Mouse (Mus musculus): Measurements from ENCODE around the gene Gm973. TPM values are rescaled to one million over a fixed set of nuclear protein-coding genes. Genes with fewer than 3 reads are reported as not detected.

Gm973 gene
- polyA plus RNA-seq (2012; rRNA removed): 9.8 and 11.5 TPM in 2 replicates

- no peak within 1 kb of the TSS for H3K4me3 ChIP-seq (ENCODE audit: insufficient read depth, low read length)
- TF ChIP-seq POLR2A (IDR thresholded peaks at IDR 0.05; ENCODE audit: extremely low read depth, insufficient read depth, low read length) (peak; percentile 38; the same call in 1 of the 2 replicates), CTCF (IDR thresholded peaks at IDR 0.05; ENCODE audit: extremely low read depth, insufficient read depth, low read length) (no peak)
- no peak within 1 kb of the TSS for H3K27ac ChIP-seq (ENCODE audit: insufficient read depth, low read length)
- H3K4me1 ChIP-seq (ENCODE audit: control insufficient read depth, insufficient read depth, low read length): no peaks in the 10 kb centered on the region
Observed at GRCm38 (mm10) chr1:59516026-59516917, at the start of gene Gm973. TSS of gene Gm973 (plus strand) at chr1:59516264.

DNA sequence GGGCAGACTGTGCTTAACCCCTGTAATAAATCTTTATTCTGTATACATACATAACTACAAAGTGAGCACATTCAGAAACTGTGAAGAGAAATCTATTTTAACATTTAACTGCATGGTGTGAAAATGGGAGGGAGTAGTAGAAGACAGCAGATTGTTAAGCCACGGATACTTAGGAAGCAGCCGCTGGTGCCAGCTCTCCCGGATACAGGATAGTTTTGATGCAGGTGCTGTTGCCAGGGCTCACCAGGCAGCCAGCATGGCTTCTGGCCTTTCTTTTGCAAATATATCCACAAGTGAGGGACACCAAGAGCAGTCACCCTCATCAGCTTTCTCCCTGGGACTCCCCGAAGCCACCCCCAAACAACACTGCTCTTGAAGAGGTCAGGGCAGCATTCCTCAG, 46.9 kb upstream of the Gm973 start:
- peaks cover 3% of the 10 kb centered on the region; the same call in 1 of the 2 replicates for H3K4me1 ChIP-seq (ENCODE audit: control insufficient read depth, insufficient read depth, low read length)
- H3K27ac ChIP-seq (ENCODE audit: insufficient read depth, low read length): no peak overlapping the region
- TF ChIP-seq POLR2A (IDR thresholded peaks at IDR 0.05; ENCODE audit: extremely low read depth, insufficient read depth, low read length) (no peak), CTCF (IDR thresholded peaks at IDR 0.05; ENCODE audit: extremely low read depth, insufficient read depth, low read length) (no peak)
- H3K4me3 ChIP-seq (ENCODE audit: insufficient read depth, low read length): no peak overlapping the region

GRCm38 (mm10) chr1:59470766-59471165, 45.3 kb upstream of the Gm973 start:
- Histone ChIP-seq H3K4me3 (ENCODE audit: insufficient read depth, low read length) (no peak overlapping the region), H3K27ac (ENCODE audit: insufficient read depth, low read length) (no peak overlapping the region), H3K4me1 (ENCODE audit: control insufficient read depth, insufficient read depth, low read length) (peaks cover 3% of the 10 kb centered on the region; the same call in 1 of the 2 replicates)
- TF ChIP-seq CTCF (IDR thresholded peaks at IDR 0.05; ENCODE audit: extremely low read depth, insufficient read depth, low read length) (no peak), POLR2A (IDR thresholded peaks at IDR 0.05; ENCODE audit: extremely low read depth, insufficient read depth, low read length) (no peak)

DNA sequence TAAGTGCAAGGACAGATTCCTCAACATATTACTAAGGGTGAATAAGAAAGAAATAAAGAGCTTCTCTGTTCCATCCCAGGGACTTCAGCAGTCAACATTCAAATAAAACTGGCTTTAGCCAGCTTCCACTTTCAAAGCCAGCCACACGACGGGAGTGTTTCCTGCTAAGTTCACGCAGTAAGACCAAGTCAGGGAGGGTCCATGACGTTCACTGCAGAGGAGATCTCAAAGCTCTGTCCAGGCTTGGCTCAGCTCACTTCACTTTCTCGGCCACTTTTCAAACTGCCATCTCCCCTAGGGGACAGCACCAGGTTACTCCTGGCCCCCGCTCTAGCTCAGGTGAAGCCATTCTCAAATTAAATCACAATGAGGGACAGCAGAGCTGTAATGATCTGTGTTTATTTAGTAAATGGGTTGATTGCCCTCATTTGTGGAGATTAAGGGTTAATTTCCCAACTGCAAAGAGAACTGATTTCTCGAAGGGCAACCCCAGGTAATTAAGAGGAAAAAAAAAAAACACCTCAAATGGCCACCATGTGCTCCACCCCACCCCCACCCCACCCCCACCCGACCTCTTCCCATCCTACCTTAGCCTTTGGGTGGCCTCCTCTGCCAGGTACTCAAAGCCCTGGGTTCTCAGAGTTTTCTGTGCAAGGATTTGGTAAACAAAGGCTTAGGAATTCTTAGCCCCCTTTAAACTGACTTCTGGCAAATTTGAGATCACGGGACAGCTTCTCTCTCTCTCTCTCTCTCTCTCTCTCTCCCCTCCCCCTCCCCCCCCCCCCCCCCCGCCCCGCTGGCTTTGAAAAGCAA, 43.5 kb upstream of the Gm973 start:
- TF ChIP-seq CTCF (IDR thresholded peaks at IDR 0.05; ENCODE audit: extremely low read depth, insufficient read depth, low read length): no peak
- TF ChIP-seq POLR2A (IDR thresholded peaks at IDR 0.05; ENCODE audit: extremely low read depth, insufficient read depth, low read length): no peak
- Histone ChIP-seq H3K4me3 (ENCODE audit: insufficient read depth, low read length) (no peak overlapping the region), H3K27ac (ENCODE audit: insufficient read depth, low read length) (no peak overlapping the region), H3K4me1 (ENCODE audit: control insufficient read depth, insufficient read depth, low read length) (peaks cover 3% of the 10 kb centered on the region; the same call in 1 of the 2 replicates)

GRCm38 (mm10) chr1:59473181-59473555, 42.9 kb upstream of the Gm973 start:
- TF ChIP-seq CTCF (IDR thresholded peaks at IDR 0.05; ENCODE audit: extremely low read depth, insufficient read depth, low read length) (no peak), POLR2A (IDR thresholded peaks at IDR 0.05; ENCODE audit: extremely low read depth, insufficient read depth, low read length) (no peak)

GRCm38 (mm10) chr1:59475618-59476017, 40.4 kb upstream of the Gm973 start:
- no peak overlapping the region for H3K4me3 ChIP-seq (ENCODE audit: insufficient read depth, low read length)
- no peak overlapping the region for H3K27ac ChIP-seq (ENCODE audit: insufficient read depth, low read length)
- TF ChIP-seq CTCF (IDR thresholded peaks at IDR 0.05; ENCODE audit: extremely low read depth, insufficient read depth, low read length): no peak
- TF ChIP-seq POLR2A (IDR thresholded peaks at IDR 0.05; ENCODE audit: extremely low read depth, insufficient read depth, low read length): no peak
- no peaks in the 10 kb centered on the region for H3K4me1 ChIP-seq (ENCODE audit: control insufficient read depth, insufficient read depth, low read length)

More at GRCm38 (mm10) chr1:59473181-59473555, 42.9 kb upstream of the Gm973 start:
- no peak overlapping the region for H3K4me3 ChIP-seq (ENCODE audit: insufficient read depth, low read length)
- peaks cover 3% of the 10 kb centered on the region; the same call in 1 of the 2 replicates for H3K4me1 ChIP-seq (ENCODE audit: control insufficient read depth, insufficient read depth, low read length)
- H3K27ac ChIP-seq (ENCODE audit: insufficient read depth, low read length): no peak overlapping the region

- Histone ChIP-seq H3K4me1 (ENCODE audit: control insufficient read depth, insufficient read depth, low read length) (no peaks in the 10 kb centered on the region; the same call in 1 of the 2 replicates), H3K27ac (ENCODE audit: insufficient read depth, low read length) (no peak overlapping the region), H3K4me3 (ENCODE audit: insufficient read depth, low read length) (no peak overlapping the region)
- no peak for TF ChIP-seq POLR2A (IDR thresholded peaks at IDR 0.05; ENCODE audit: extremely low read depth, insufficient read depth, low read length)
- TF ChIP-seq CTCF (IDR thresholded peaks at IDR 0.05; ENCODE audit: extremely low read depth, insufficient read depth, low read length): no peak
Observed at GRCm38 (mm10) chr1:59478911-59479310, 37.2 kb upstream of the Gm973 start.

DNA sequence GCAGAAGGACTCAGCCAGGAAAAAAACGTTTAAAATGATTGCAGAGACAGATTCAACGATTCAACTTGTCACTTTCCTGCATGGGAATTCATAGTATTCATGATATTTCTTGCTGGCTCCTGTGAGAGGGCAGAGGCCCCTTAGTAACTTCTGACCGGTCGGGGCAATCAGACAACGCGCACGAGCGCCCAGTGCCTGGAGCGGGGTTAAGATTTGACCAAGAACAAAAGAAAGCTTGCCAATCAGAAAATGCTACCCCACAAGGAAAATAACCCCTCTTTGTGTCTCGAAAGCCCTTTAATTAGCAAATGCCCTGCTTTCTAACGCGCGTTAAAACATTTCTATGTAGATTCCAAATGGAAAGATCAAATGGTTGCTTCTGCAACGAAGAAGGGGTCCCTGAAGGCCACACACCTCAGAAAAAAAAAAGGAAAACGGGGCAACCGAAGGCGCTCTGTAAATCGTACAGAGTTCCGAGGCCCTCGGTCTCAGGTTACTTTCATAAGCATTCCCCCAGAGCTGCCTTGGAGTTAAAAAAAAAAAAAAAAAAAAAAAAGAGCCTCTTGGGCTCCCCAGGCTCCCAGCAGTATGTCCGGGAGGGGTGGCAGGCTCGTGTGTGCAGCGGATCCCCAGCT, 35.1 kb upstream of the Gm973 start:
- Histone ChIP-seq H3K27ac (ENCODE audit: insufficient read depth, low read length) (no peak overlapping the region), H3K4me1 (ENCODE audit: control insufficient read depth, insufficient read depth, low read length) (no peaks in the 10 kb centered on the region; the same call in 1 of the 2 replicates), H3K4me3 (ENCODE audit: insufficient read depth, low read length) (peak overlapping the region; percentile 32; the same call in 1 of the 2 replicates)
- TF ChIP-seq POLR2A (IDR thresholded peaks at IDR 0.05; ENCODE audit: extremely low read depth, insufficient read depth, low read length): no peak
- no peak for TF ChIP-seq CTCF (IDR thresholded peaks at IDR 0.05; ENCODE audit: extremely low read depth, insufficient read depth, low read length)
